Mouse (Mus musculus): Measurements from ENCODE around the gene Slc38a11. TPM values are rescaled to one million over a fixed set of nuclear protein-coding genes. Genes with fewer than 3 reads are reported as not detected.

The Slc38a11 gene
- polyA plus RNA-seq, 2 experiments, result 0.11 to 0.43 TPM

GRCm38 (mm10) chr2:65374410-65374809, 10.6 kb upstream of the Slc38a11 start:
- no peak overlapping the region for H3K4me2 ChIP-seq (replicated peaks; ENCODE audit: low read depth, low read length, severe bottlenecking)
- H3K27ac ChIP-seq (replicated peaks; ENCODE audit: low read depth, low read length), result no peak overlapping the region
- no peaks in the 10 kb centered on the region for H3K4me1 ChIP-seq (ENCODE audit: control insufficient read depth, insufficient read depth, low read length)
- no peaks in the 10 kb centered on the region for H3K9me3 ChIP-seq (ENCODE audit: control insufficient read depth, low read length)
- H3K36me3 ChIP-seq (ENCODE audit: control insufficient read depth, insufficient read depth, low read length), result no peaks in the 10 kb centered on the region
- DNase-seq (ENCODE audit: low spot score), result no peak
- H3K4me3 ChIP-seq (replicated peaks; ENCODE audit: low read length), result no peak overlapping the region
- H3K27me3 ChIP-seq (ENCODE audit: control insufficient read depth, insufficient read depth, low read length), result no peaks in the 10 kb centered on the region
- WGBS, result 82% methylated on average over 5 of the region's 5 CpGs
- TF ChIP-seq POLR2A (IDR thresholded peaks at IDR 0.05; ENCODE audit: borderline replicate concordance, extremely low read depth, insufficient read depth, insufficient read length), result no peak
- no peak for ATAC-seq (ENCODE audit: low FRiP score, low read depth)
- H3K9ac ChIP-seq (ENCODE audit: low read depth, low read length, severe bottlenecking), result no peak overlapping the region

DNA sequence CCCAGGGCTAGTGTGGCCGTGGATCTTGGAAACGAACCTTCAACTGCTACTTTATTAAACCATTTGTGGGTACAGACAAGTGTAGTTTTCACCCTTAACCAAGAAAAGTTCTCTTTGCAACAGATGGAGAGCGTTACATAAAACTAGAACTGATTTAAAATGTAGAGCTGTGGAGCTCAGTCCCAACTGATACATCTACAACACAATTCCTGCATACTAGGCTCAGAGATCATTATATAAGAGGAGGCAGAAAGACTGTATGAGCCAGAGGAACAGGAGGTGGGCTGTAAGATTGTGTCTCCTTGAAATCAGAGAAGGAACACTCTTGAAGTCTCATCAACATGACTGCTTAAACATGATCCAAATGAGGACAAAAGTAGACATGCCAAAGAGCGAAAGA, 9.2 kb upstream of the Slc38a11 start:
- Histone ChIP-seq H3K27ac (replicated peaks; ENCODE audit: low read depth, low read length) (no peak overlapping the region), H3K4me1 (ENCODE audit: control insufficient read depth, insufficient read depth, low read length) (no peaks in the 10 kb centered on the region), H3K4me2 (replicated peaks; ENCODE audit: low read depth, low read length, severe bottlenecking) (no peak overlapping the region), H3K27me3 (ENCODE audit: control insufficient read depth, insufficient read depth, low read length) (no peaks in the 10 kb centered on the region), H3K4me3 (replicated peaks; ENCODE audit: low read length) (no peak overlapping the region), H3K36me3 (ENCODE audit: control insufficient read depth, insufficient read depth, low read length) (no peaks in the 10 kb centered on the region), H3K9ac (ENCODE audit: low read depth, low read length, severe bottlenecking) (no peak overlapping the region), H3K9me3 (ENCODE audit: control insufficient read depth, low read length) (no peaks in the 10 kb centered on the region)
- WGBS, result 80% methylated on average over 4 of the region's 4 CpGs
- TF ChIP-seq POLR2A (IDR thresholded peaks at IDR 0.05; ENCODE audit: borderline replicate concordance, extremely low read depth, insufficient read depth, insufficient read length), result no peak
- no peak for ATAC-seq (ENCODE audit: low FRiP score, low read depth)
- DNase-seq (ENCODE audit: low spot score), result no peak

DNA sequence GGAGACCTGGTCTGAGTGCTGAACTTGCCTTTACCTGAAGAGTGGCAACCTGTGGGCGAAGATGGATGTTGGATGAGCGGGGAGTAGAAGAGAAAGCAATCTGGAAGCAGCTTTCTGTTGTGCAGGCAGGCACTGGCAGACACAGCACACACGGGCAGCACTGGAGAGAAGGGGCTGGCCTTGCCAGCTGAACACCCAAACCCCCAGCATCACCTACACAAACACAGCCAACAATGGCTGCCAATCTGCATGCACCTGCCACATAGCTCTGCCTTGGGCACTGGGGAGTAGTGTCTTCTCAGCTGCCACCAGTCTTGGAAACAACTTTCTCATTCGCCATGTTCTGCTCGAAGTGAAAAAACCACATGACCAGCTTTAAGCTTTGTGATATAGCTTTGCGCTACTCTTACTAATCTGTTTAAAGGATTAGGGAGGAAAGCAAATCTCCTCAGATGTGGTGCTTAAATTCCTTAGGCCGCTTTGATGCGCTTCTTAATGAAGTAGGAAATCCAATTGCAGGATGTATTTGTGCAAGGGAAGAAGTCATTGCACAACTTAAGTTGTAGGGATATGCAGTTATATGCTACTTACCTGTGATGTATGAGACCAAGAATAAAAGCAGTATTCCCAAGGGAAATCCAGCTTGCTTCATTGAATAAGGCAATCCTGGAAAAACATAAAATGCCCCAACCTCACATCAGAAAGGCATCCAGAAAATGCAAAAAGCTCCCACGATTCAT, 2.9 kb downstream of the Slc38a11 start:
- Histone ChIP-seq H3K27me3 (ENCODE audit: control insufficient read depth, insufficient read depth, low read length) (no peaks in the 10 kb centered on the region), H3K9ac (ENCODE audit: low read depth, low read length, severe bottlenecking) (no peak overlapping the region), H3K4me1 (ENCODE audit: control insufficient read depth, insufficient read depth, low read length) (no peaks in the 10 kb centered on the region), H3K4me2 (replicated peaks; ENCODE audit: low read depth, low read length, severe bottlenecking) (no peak overlapping the region), H3K36me3 (ENCODE audit: control insufficient read depth, insufficient read depth, low read length) (no peaks in the 10 kb centered on the region), H3K4me3 (replicated peaks; ENCODE audit: low read length) (no peak overlapping the region), H3K27ac (replicated peaks; ENCODE audit: low read depth, low read length) (no peak overlapping the region), H3K9me3 (ENCODE audit: control insufficient read depth, low read length) (no peaks in the 10 kb centered on the region)
- DNase-seq (ENCODE audit: low spot score) (no peak), ATAC-seq (ENCODE audit: low FRiP score, low read depth) (no peak)
- 85% methylated on average over 9 of the region's 9 CpGs for WGBS
- TF ChIP-seq POLR2A (IDR thresholded peaks at IDR 0.05; ENCODE audit: borderline replicate concordance, extremely low read depth, insufficient read depth, insufficient read length), result no peak

DNA sequence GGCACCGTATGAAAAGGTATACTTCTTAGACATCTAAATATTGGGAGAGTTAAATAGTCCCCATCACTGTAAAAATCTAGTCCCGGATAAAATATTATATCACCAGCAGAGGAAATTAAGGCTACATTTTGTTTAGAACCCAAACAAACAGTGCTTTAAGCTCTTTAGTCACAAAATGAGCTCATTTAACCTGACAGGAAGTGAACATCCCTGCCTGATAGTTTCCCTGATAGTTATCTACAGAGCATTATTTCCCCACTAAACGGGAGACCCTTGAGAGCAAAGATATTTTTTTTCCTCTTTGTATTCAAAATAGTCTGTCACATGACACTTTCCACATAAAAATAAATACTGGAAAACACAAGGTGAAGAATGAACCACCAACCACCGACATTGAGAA, 16.5 kb downstream of the Slc38a11 start:
- no peaks in the 10 kb centered on the region for H3K36me3 ChIP-seq (ENCODE audit: control insufficient read depth, insufficient read depth, low read length)
- no peak for TF ChIP-seq POLR2A (IDR thresholded peaks at IDR 0.05; ENCODE audit: borderline replicate concordance, extremely low read depth, insufficient read depth, insufficient read length)
- H3K4me2 ChIP-seq (replicated peaks; ENCODE audit: low read depth, low read length, severe bottlenecking), result no peak overlapping the region
- no peak overlapping the region for H3K4me3 ChIP-seq (replicated peaks; ENCODE audit: low read length)
- WGBS, result 58% methylated on average over 4 of the region's 4 CpGs
- H3K27me3 ChIP-seq (ENCODE audit: control insufficient read depth, insufficient read depth, low read length), result no peaks in the 10 kb centered on the region
- ATAC-seq (ENCODE audit: low FRiP score, low read depth) (no peak), DNase-seq (ENCODE audit: low spot score) (no peak)
- H3K27ac ChIP-seq (replicated peaks; ENCODE audit: low read depth, low read length), result 0 out of 2 replicates have a peak overlapping the region, but pooled peaks have one; percentile 8
- no peak overlapping the region for H3K9ac ChIP-seq (ENCODE audit: low read depth, low read length, severe bottlenecking)
- H3K9me3 ChIP-seq (ENCODE audit: control insufficient read depth, low read length), result no peaks in the 10 kb centered on the region
- peaks cover 4% of the 10 kb centered on the region; the same call in 1 of the 2 replicates for H3K4me1 ChIP-seq (ENCODE audit: control insufficient read depth, insufficient read depth, low read length)

DNA sequence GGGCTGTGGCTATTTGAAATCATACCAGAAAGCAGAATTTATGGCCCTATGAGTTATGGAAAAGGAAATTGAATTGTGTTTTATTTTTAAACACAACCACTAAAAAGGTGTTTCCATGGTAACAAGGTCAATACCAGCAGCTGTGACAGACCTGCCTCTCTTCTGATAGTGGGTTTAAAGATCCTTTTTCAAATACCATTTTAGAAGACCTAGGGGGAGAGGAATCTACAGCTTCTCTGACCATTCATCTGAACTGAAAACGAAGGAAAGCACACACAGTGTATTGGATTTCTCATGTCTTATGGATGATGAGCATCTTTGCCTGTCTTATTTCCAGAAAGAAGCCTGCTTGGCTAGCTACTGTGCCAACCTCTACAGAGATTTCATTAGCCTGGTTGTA, 16.9 kb downstream of the Slc38a11 start:
- DNase-seq (ENCODE audit: low spot score) (peak; percentile 36), ATAC-seq (ENCODE audit: low FRiP score, low read depth) (no peak; the same call in 1 of the 2 replicates)
- Histone ChIP-seq H3K36me3 (ENCODE audit: control insufficient read depth, insufficient read depth, low read length) (no peaks in the 10 kb centered on the region), H3K27ac (replicated peaks; ENCODE audit: low read depth, low read length) (0 out of 2 replicates have a peak overlapping the region, but pooled peaks have one; percentile 8), H3K27me3 (ENCODE audit: control insufficient read depth, insufficient read depth, low read length) (no peaks in the 10 kb centered on the region), H3K9ac (ENCODE audit: low read depth, low read length, severe bottlenecking) (no peak overlapping the region), H3K4me3 (replicated peaks; ENCODE audit: low read length) (no peak overlapping the region), H3K9me3 (ENCODE audit: control insufficient read depth, low read length) (no peaks in the 10 kb centered on the region), H3K4me2 (replicated peaks; ENCODE audit: low read depth, low read length, severe bottlenecking) (no peak overlapping the region), H3K4me1 (ENCODE audit: control insufficient read depth, insufficient read depth, low read length) (peaks cover 4% of the 10 kb centered on the region; the same call in 1 of the 2 replicates)
- no peak for TF ChIP-seq POLR2A (IDR thresholded peaks at IDR 0.05; ENCODE audit: borderline replicate concordance, extremely low read depth, insufficient read depth, insufficient read length)
- 58% methylated on average over 1 of the region's 1 CpGs for WGBS
